Mouse (Mus musculus): Measurements from ENCODE around the gene Llph.

GRCm38 (mm10) chr10:120231718-120232117 is 4.8 kb downstream of the Llph start:
- TF ChIP-seq CTCF (IDR thresholded peaks at IDR 0.05; ENCODE audit: extremely low read depth, insufficient read length, insufficient replicate concordance, low read depth, low read length), result peak; percentile 83; the same call in 1 of the 2 replicates
- no peak for TF ChIP-seq POLR2A (IDR thresholded peaks at IDR 0.05; ENCODE audit: low read depth, low read length)
